Mouse (Mus musculus) megakaryocyte, embryonic 14.5 days (primary cell): ENCODE results near the gene Gmeb2.
"Not testable (repeated sequence)": the region's sequence is repeated elsewhere in the genome, so short reads cannot be mapped to it uniquely, and the experiment has no call there.

ENCODE experiments used
- FLI1 ChIP-seq: IDR thresholded peaks from 2 replicates; pipeline ENCODE4 v1.6.1; 2012; ENCODE audit warnings: low read length, inconsistent platforms, mixed read lengths
- GATA1 ChIP-seq: IDR thresholded peaks from 3 replicates; pipeline ENCODE4 v1.6.1; 2012; ENCODE audit warnings: mixed read lengths, low read length, inconsistent platforms, borderline replicate concordance

GRCm38 (mm10) chr2:181287958-181288350 lies at the start of gene Gmeb2:
- TF ChIP-seq GATA1, FLI1: not testable (repeated sequence)
